Mouse (Mus musculus) forebrain, embryonic 12.5 days (tissue): ENCODE data around the gene Tulp3. TPM values are rescaled to one million over a fixed set of nuclear protein-coding genes. Genes with fewer than 3 reads are reported as not detected.

Source experiments
- ATAC-seq: fragments of 200-750 bp; cut with Nextera tagmentation; 2 replicates; pipeline ENCODE4 v1.8.0; 2017; ENCODE audit warnings: moderate TSS enrichment; ENCODE audit not compliant: low FRiP score
- H3K27ac ChIP-seq: fragments of 300-500 bp; sonication (generic); 2 replicates; pipeline ENCODE4 v1.5.1; 2016; ENCODE audit warnings: mild to moderate bottlenecking
- H3K27me3 ChIP-seq: fragments of 300-500 bp; sonication (generic); 2 replicates; pipeline ENCODE4 v1.6.1; 2016; ENCODE audit warnings: mild to moderate bottlenecking
- H3K36me3 ChIP-seq: fragments of 300-500 bp; sonication (generic); replicated peaks from 2 replicates; pipeline ENCODE4 v1.6.1; 2016; ENCODE audit warnings: mild to moderate bottlenecking
- H3K4me1 ChIP-seq: fragments of 300-500 bp; sonication (generic); 2 replicates; pipeline ENCODE4 v1.6.1; 2016
- H3K4me2 ChIP-seq: fragments of 300-500 bp; sonication (generic); 2 replicates; pipeline ENCODE4 v1.6.1; 2016; ENCODE audit warnings: mild to moderate bottlenecking, moderate library complexity
- H3K4me3 ChIP-seq: fragments of 300-500 bp; sonication (generic); replicated peaks from 2 replicates; pipeline ENCODE4 v1.5.1; 2016; ENCODE audit warnings: mild to moderate bottlenecking
- H3K9ac ChIP-seq: fragments of 300-500 bp; sonication (generic); 2 replicates; pipeline ENCODE4 v1.6.1; 2016; ENCODE audit warnings: mild to moderate bottlenecking
- H3K9me3 ChIP-seq: fragments of 300-500 bp; sonication (generic); 2 replicates; pipeline ENCODE4 v1.6.1; 2016
- WGBS: fragments of 180-500 bp; shearing (Covaris S2); methylation state at CpG from one replicate; pipeline ENCODE4 v1.1.7; 2016; 5-methylcytosine and 5-hydroxymethylcytosine counted together
- polyA plus RNA-seq: library from polyadenylated mRNA; unstranded; fragments of >200 nt; fragmentation: Nextera tagmentation; extraction: Ambion mirVana; gene quantifications from 2 replicates; pipeline ENCODE4 v1.2.1, GENCODE M21; 2016

The Tulp3 gene
- polyA plus RNA-seq, 1 experiment from 2014 or later = 19.7 TPM

DNA sequence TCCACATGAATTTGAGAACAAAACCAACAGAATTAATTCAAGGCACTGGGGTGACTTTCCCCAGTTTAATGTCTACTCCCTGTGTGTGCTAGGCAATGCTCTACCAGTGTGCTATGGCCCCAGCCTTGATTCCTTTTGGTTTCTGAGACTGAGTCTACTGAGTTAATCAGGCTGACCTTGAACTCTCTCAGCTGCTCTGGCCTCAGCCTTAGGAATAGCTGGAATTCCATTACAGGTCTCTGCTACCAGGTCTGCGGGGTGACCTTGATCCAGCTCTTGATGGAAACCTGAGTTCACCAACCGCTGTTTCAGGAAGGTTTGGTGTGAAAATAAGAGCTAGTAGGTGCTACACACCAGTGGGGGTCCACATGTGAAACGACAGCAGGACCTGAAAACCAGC lies 53.8 kb downstream of the Tulp3 start:
- H3K27ac ChIP-seq = no peak overlapping the region
- H3K9ac ChIP-seq = no peak overlapping the region
- H3K4me2 ChIP-seq = no peak overlapping the region
- WGBS = 82% methylated on average over 3 of the region's 3 CpGs
- H3K4me1 ChIP-seq = peaks cover 16% of the 10 kb centered on the region
- no peak overlapping the region for H3K4me3 ChIP-seq
- peaks cover 56% of the 10 kb centered on the region for H3K27me3 ChIP-seq
- H3K9me3 ChIP-seq = peaks cover 5% of the 10 kb centered on the region; the same call in 1 of the 2 replicates
- ATAC-seq = no peak
- H3K36me3 ChIP-seq = no peaks in the 10 kb centered on the region

DNA sequence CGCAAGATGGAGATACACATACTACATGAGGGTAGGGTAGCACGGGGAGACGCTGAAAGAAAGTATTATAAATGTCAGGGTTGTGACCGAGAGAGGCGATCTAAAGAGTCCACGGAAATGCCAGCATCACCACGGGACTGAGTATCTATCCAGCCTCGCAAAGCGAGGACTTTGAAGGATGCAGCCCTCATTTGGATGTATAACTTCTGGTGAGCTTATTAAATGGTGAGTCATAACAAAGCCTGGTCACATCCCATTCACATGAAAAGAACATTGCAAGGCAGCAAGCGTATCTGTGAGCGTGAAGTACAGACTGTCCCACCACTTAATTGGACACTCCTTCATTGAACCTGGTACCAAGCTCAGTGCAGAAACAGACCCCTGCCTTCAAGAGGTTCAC lies 54.2 kb downstream of the Tulp3 start:
- H3K9ac ChIP-seq = no peak overlapping the region
- 41% methylated on average over 11 of the region's 11 CpGs for WGBS
- peaks cover 18% of the 10 kb centered on the region for H3K4me1 ChIP-seq
- peaks cover 60% of the 10 kb centered on the region for H3K27me3 ChIP-seq
- peaks cover 5% of the 10 kb centered on the region; the same call in 1 of the 2 replicates for H3K9me3 ChIP-seq
- H3K36me3 ChIP-seq = no peaks in the 10 kb centered on the region
- H3K4me3 ChIP-seq = 0 out of 2 replicates have a peak overlapping the region, but pooled peaks have one; percentile 61
- H3K27ac ChIP-seq = no peak overlapping the region
- no peak overlapping the region for H3K4me2 ChIP-seq
- ATAC-seq = no peak

DNA sequence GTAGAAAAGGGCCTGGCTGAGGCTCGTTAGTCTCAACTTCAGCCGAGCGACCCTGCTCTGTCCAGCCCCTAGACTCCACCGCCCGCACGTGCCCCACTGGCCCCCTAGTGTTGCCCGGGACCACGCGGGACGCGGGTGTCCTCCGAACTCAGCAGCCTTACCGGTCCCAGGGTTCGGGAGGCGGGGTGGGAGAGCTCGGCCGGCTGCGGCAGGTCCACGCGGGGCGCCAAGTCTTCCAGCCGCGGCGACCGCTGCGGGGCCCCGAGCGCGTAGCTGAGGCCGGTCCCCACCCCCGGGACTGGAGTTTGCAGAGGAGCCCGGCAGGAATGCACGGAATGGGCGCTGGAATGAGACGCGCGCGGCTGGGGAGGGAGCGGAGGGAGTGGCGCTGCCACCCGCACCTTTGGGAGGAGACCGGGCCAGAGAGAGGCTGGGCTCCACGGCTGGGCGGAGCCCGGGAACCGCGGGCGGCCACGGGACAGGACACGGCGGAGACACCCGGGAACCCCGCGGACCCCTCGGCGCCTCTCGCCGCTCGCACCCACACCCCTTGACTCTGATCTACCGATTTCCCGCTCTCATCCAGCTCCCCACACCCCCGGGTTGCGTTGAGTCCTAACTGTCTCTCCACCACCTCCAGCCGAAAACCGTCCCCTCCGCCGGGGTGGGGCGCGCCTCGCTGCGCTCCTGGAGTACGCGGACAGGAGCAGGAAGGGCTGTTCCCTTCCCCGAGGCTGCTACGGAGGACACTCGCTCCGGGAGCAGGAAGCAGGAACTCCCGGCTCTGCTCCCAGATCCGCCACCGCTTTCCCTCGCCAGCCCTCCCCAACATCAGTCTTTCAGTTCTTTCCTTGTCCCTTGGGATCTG lies 55.3 kb downstream of the Tulp3 start, which contains the start of gene Tead4:
TSS of gene Tead4 (minus strand) at position 690 of the 868 bp plus-strand sequence.
- H3K27me3 ChIP-seq = peaks cover 63% of the 10 kb centered on the region

DNA sequence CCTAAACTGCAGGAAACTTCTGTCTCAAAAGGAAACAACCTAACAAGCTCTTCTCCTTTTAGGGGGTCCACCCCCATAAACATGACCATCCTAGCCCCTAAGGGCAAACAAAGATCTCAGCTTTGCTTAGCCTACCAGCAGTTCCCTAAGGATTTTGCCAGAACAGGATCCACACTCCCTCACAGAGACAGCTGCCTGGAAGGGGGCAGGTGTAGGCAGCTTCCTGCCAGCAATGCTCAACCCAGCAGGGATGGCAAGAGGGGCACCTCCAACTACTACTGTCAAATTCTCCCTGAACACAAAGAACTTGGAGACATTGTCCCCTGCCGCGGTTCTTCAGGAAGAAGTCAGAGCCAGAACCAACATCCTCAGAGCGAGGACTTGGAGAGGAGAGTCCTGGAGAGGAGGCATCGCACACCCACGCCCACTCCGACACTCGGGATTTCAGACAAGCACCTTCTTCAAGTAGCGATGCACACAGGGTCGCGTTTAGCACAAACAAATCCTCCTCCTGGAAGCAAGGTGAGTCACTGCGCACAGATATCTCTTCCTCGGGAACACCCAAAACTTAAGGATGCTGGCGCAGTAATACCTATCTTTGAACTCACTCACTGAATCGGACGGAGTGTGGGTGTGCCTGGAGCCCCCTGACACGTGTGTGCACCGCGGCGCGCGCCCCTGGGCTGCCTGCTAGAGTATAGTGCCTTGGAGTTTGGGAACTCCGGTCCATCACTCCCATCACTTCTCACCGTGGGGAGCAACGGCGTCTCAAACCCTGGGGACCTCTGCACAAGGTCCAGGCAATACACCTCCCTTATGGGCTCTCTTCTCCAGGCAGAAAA lies 56.1 kb downstream of the Tulp3 start:
- peak overlapping the region; percentile 100 for H3K4me2 ChIP-seq
- H3K4me1 ChIP-seq = peaks cover 20% of the 10 kb centered on the region
- peak overlapping the region; percentile 61 for H3K4me3 ChIP-seq
- H3K9me3 ChIP-seq = peaks cover 5% of the 10 kb centered on the region; the same call in 1 of the 2 replicates
- no peak for ATAC-seq
- H3K27me3 ChIP-seq = peaks cover 63% of the 10 kb centered on the region
- WGBS = under 1% methylated on average over 25 of the region's 25 CpGs
- H3K9ac ChIP-seq = peak overlapping the region; percentile 64
- H3K27ac ChIP-seq = no peak overlapping the region
- H3K36me3 ChIP-seq = no peaks in the 10 kb centered on the region

More for the DNA sequence above, 55.3 kb downstream of the Tulp3 start, which contains the start of gene Tead4:
- Histone ChIP-seq H3K9ac (peak within 1 kb of the TSS; percentile 64), H3K4me3 (peak within 1 kb of the TSS; percentile 61), H3K36me3 (no peaks in the 10 kb centered on the region), H3K4me2 (peak within 1 kb of the TSS; percentile 100), H3K9me3 (peaks cover 5% of the 10 kb centered on the region; the same call in 1 of the 2 replicates), H3K4me1 (peaks cover 20% of the 10 kb centered on the region), H3K27ac (no peak within 1 kb of the TSS)
- under 1% methylated on average over 79 of the region's 81 CpGs for WGBS
- peak; percentile 68; the same call in 1 of the 2 replicates for ATAC-seq

DNA sequence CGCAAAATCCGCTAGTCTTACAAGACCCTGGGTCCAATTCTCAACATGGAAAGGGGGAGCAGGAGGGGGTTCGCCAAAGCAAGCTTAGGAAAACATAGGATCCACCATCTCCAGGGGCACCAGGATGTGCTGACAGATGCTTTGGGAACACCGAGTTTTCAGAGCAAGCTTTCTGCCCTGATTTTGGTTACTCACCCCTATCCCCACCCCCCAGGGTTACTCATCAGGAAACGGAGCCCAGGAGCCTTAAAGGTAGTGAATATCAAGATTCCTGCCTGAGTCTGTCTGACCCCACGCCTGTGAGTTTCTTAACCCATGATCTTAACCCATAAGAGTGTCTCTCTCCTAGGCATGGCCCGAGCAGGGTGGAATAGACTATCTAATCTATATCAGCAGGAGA lies 57.4 kb downstream of the Tulp3 start:
- ATAC-seq = no peak
- H3K27me3 ChIP-seq = peaks cover 63% of the 10 kb centered on the region
- H3K4me1 ChIP-seq = peaks cover 20% of the 10 kb centered on the region
- no peak overlapping the region for H3K4me3 ChIP-seq
- H3K4me2 ChIP-seq = no peak overlapping the region
- H3K36me3 ChIP-seq = no peaks in the 10 kb centered on the region
- peaks cover 5% of the 10 kb centered on the region; the same call in 1 of the 2 replicates for H3K9me3 ChIP-seq
- no peak overlapping the region for H3K27ac ChIP-seq
- 42% methylated on average over 7 of the region's 7 CpGs for WGBS
- H3K9ac ChIP-seq = no peak overlapping the region

DNA sequence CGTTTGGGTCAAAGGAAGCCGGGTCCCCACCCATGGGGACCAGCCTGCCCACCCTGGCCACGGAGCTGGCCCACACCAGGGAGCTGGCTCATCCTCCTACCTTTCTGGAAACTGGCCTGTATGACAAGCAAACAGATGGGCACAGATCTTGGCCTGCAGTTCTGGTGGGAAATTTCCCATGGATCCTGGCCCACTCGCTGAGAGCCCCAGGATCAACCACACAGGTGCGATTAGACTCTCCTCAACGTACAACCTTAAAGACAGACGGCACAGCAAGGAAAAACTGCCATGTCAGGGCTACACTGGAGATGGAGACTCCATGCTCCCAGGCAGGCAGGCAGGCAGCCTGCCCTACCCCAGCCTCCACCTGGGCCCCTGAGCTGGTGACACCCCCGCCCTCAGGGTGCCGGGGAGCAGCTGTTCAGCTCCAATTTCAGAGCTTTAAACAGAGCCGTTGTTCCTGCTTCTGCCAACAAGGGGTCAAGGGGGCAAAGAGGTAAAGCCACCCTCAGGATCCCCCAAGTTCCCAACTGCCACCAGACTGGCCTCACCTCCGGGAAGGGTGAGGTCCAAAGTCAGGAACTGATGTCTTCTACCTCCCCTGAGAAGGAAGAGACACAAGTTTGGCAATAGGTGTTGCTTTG lies 58.8 kb downstream of the Tulp3 start:
- 48% methylated on average over 11 of the region's 11 CpGs for WGBS
- ATAC-seq = no peak
- Histone ChIP-seq H3K4me2 (no peak overlapping the region), H3K27ac (no peak overlapping the region), H3K36me3 (no peaks in the 10 kb centered on the region), H3K4me3 (no peak overlapping the region), H3K27me3 (peaks cover 56% of the 10 kb centered on the region), H3K4me1 (peaks cover 20% of the 10 kb centered on the region), H3K9ac (no peak overlapping the region), H3K9me3 (no peaks in the 10 kb centered on the region)

DNA sequence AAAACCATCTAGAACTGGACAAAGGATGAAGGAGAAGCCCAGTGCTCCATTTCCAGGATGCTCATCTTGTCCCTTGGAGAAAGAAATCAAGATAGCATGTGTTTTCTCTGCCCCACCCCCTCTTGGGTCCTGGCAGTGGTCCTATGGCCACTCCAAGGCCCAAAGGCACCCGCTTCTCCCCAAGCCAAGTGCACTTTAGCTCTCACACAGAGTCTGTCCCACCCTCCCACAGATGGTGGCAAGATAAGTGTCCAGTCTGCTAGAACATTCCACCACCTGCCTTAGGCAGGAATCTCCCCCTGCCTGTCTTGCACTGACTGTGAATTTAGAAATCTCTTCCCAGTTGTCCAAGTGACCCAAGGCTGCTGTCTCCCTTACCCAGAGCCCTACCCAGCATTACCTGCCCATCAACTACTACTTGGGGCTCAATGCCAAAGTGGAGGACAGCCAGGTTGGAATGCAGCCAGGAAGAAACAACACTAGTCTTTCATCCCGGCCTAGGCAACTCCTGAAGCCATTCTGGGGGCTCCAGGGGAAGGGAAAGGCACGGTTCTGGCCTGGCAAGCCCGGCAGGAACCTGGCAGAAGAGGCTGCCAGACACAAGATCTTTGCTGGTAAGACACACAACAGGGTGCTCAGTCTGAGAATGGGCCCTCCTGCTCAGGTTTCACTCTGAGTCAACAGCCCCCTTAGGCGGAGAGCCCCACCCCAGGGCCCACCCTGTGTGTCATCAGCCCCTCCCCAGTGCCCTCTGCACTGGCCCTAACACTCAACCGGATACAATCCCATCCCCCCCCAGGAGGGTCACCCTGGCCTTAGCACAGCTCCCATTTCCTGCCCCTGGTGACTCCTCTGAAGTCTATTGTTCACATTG lies 59.5 kb downstream of the Tulp3 start:
- 41% methylated on average over 6 of the region's 6 CpGs for WGBS
- no peaks in the 10 kb centered on the region for H3K36me3 ChIP-seq
- H3K4me1 ChIP-seq = peaks cover 20% of the 10 kb centered on the region
- ATAC-seq = no peak
- H3K9ac ChIP-seq = no peak overlapping the region
- no peak overlapping the region for H3K4me2 ChIP-seq
- H3K27ac ChIP-seq = no peak overlapping the region
- H3K9me3 ChIP-seq = no peaks in the 10 kb centered on the region
- H3K4me3 ChIP-seq = no peak overlapping the region
- H3K27me3 ChIP-seq = peaks cover 48% of the 10 kb centered on the region

DNA sequence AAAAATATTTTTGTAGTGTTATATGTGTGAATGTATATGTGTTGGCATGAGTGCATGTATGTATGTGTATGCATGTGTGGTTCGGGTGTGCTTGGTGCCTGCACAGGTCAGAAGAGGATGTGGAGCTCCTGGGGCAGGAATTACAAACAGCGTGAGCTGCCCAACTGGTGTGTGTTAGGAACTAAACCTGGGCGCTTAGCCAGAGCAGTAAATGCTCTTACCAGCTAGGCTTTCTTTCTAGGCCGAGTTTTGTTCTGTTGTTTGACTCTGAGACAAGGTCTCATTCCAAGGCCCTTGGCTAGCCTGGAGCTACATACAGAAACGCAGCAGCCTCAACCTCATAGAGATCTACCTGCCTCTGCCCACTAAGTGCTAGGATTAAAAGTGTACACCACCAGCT lies 64.4 kb downstream of the Tulp3 start:
- WGBS = 84% methylated on average over 5 of the region's 5 CpGs
- no peak for ATAC-seq

DNA sequence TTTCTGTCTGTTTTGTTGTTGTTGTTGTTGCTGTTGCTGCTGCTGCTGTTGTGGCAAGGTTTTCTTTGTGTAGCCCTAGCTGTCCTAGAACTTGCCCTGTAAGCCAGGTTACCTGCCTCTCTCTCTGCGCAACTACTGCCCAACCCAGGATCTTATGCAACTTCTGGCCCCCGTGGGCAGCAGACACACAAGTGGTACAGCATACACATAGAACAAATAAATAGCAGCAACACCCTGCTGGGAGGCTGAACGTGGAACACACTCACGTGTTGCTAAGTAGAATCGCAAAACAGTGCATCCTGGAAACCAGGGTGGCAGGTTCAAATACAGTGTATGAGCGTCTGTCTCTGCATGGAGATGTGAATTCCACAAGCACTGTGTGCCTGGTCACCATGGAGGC lies 67.0 kb downstream of the Tulp3 start:
- no peak for ATAC-seq
- WGBS = 79% methylated on average over 6 of the region's 6 CpGs

More for the DNA sequence above, 64.4 kb downstream of the Tulp3 start:
- Histone ChIP-seq H3K4me3 (no peak overlapping the region), H3K9ac (no peak overlapping the region), H3K9me3 (no peaks in the 10 kb centered on the region), H3K27me3 (peaks cover 16% of the 10 kb centered on the region; the same call in 1 of the 2 replicates), H3K4me2 (no peak overlapping the region), H3K36me3 (no peaks in the 10 kb centered on the region), H3K4me1 (peaks cover 2% of the 10 kb centered on the region), H3K27ac (no peak overlapping the region)

DNA sequence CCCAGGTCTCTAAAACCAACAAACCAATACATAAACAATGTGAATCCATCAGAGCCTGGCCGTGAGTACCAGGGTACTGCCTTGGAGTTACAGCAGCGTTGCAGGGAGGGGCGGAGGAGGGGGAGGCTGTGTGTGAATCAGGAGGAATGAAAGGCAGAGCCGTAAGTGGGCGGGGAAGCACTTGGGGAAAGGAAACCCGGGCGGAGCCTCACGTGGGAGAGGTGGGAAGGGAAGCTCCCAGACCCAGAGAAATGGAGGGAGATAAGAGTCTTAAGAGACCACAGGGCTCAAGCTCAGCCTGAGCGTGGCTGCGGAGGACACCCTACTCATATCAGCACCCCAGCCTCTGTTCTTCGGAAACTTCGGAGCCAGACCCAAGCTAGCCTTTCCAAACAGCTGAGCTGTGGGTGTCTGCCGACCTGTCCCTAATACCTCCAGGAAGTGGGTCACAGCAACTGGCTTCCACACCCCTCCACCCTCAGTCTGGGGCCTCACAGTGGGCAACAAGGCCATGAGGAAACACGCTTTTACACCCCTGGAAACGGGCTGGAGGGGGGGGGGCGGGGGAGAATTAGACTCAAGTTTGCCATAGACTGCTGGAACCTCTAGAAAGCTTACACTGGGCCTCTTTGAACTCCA lies 69.7 kb downstream of the Tulp3 start:
- no peak overlapping the region for H3K27ac ChIP-seq
- peak; percentile 62; the same call in 1 of the 2 replicates for ATAC-seq
- H3K4me1 ChIP-seq = peaks cover 26% of the 10 kb centered on the region
- WGBS = 13% methylated on average over 16 of the region's 16 CpGs
- peaks cover 30% of the 10 kb centered on the region; the same call in 1 of the 2 replicates for H3K27me3 ChIP-seq
- H3K36me3 ChIP-seq = no peaks in the 10 kb centered on the region
- no peak overlapping the region; the same call in 1 of the 2 replicates for H3K9ac ChIP-seq
- H3K9me3 ChIP-seq = no peaks in the 10 kb centered on the region
- H3K4me2 ChIP-seq = peak overlapping the region; percentile 49
- H3K4me3 ChIP-seq = peak overlapping the region; percentile 22; the same call in 1 of the 2 replicates

More for the DNA sequence above, 67.0 kb downstream of the Tulp3 start:
- no peaks in the 10 kb centered on the region for H3K36me3 ChIP-seq
- H3K4me2 ChIP-seq = no peak overlapping the region
- no peak overlapping the region for H3K4me3 ChIP-seq
- no peak overlapping the region for H3K27ac ChIP-seq
- H3K27me3 ChIP-seq = peaks cover 24% of the 10 kb centered on the region; the same call in 1 of the 2 replicates
- no peaks in the 10 kb centered on the region for H3K9me3 ChIP-seq
- peaks cover 10% of the 10 kb centered on the region for H3K4me1 ChIP-seq
- H3K9ac ChIP-seq = no peak overlapping the region
